Mouse (Mus musculus) ES-E14 (cell line): ENCODE data around the gene Ptgs1.

Experiments
- CHD2 ChIP-seq: IDR thresholded peaks from 2 replicates; pipeline ENCODE4 v1.6.1; 2014; ENCODE audit warnings: mild to moderate bottlenecking, low read depth, low read length, inconsistent platforms
- ZC3H11A ChIP-seq: IDR thresholded peaks from 2 replicates; pipeline ENCODE4 v1.6.1; 2012; ENCODE audit warnings: low read depth, mild to moderate bottlenecking, inconsistent platforms, low read length, borderline replicate concordance
- ZNF384 ChIP-seq: IDR thresholded peaks from 2 replicates; pipeline ENCODE4 v1.6.1; 2012; ENCODE audit warnings: low read depth, low read length, inconsistent platforms

DNA sequence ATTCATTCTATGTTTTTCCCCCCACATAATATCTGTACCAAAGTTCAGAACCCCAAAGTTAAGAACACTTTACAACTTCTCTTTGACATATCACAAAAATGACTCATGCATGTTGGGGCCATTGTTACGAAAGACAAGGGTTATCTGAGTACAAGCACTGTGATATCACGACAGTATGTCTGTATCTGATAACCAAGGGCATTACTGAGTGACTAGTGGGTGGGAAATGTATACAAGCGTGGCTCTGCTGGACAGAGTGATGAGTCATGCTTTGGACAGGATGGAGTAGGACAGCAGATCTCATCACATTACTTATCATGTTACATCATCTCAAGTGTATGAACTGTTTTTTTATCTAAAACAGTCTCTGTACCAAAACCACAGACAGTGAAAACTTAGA lies 48.5 kb downstream of the Ptgs1 start:
- TF ChIP-seq CHD2 = no peak
- TF ChIP-seq ZNF384 = no peak
- no peak for TF ChIP-seq ZC3H11A
